Mouse (Mus musculus): ENCODE results near the gene Fnbp1. TPM values are rescaled to one million over a fixed set of nuclear protein-coding genes. Genes with fewer than 3 reads are reported as not detected.

The Fnbp1 gene
- polyA plus RNA-seq, 1 experiment from 2014 or later, result 15.7 TPM

DNA sequence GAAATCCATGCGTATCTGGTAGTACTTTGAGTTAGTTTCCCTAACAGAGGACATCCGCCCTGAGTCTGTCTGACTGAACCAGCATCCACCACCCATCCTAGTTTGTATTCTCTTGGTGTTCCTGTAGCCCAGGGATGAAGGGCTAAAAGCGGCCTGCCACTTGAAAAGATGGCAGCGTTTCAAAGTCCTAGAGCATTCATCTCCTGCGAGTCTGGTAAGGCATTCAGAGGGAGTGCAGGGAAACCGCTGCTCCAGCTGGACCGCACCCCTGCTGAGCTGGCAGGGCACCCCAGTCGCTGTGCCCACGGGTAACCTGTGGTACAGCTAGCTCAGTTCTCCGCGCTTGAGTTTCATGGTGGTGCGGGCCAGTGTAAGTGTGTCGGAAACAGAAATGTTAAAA is 22.0 kb downstream of the Fnbp1 start:
- Histone ChIP-seq H3K9me3 (ENCODE audit: control insufficient read depth, low read length) (no peaks in the 10 kb centered on the region), H3K9ac (ENCODE audit: low read length) (no peak overlapping the region), H3K4me2 (replicated peaks; ENCODE audit: low read depth) (no peak overlapping the region), H3K27ac (replicated peaks) (peak overlapping the region; percentile 40; the same call in 1 of the 2 replicates), H3K36me3 (ENCODE audit: control insufficient read depth, insufficient read depth, low read length) (no peaks in the 10 kb centered on the region), H3K4me1 (replicated peaks; ENCODE audit: control insufficient read depth, insufficient read depth) (peaks cover 4% of the 10 kb centered on the region; the same call in 1 of the 2 replicates), H3K4me3 (ENCODE audit: low read depth, low read length) (no peak overlapping the region), H3K27me3 (ENCODE audit: control insufficient read depth, insufficient read depth, low read length) (no peaks in the 10 kb centered on the region)
- 59% methylated on average over 13 of the region's 13 CpGs for WGBS
- no peak for DNase-seq (ENCODE audit: low spot score)
- no peak for TF ChIP-seq CTCF (IDR thresholded peaks at IDR 0.05; ENCODE audit: low read depth)
- no peak for TF ChIP-seq EP300 (optimal IDR thresholded peaks at IDR 0.05)
- peak; percentile 21; the same call in 1 of the 2 replicates for ATAC-seq (ENCODE audit: low FRiP score, low TSS enrichment)

DNA sequence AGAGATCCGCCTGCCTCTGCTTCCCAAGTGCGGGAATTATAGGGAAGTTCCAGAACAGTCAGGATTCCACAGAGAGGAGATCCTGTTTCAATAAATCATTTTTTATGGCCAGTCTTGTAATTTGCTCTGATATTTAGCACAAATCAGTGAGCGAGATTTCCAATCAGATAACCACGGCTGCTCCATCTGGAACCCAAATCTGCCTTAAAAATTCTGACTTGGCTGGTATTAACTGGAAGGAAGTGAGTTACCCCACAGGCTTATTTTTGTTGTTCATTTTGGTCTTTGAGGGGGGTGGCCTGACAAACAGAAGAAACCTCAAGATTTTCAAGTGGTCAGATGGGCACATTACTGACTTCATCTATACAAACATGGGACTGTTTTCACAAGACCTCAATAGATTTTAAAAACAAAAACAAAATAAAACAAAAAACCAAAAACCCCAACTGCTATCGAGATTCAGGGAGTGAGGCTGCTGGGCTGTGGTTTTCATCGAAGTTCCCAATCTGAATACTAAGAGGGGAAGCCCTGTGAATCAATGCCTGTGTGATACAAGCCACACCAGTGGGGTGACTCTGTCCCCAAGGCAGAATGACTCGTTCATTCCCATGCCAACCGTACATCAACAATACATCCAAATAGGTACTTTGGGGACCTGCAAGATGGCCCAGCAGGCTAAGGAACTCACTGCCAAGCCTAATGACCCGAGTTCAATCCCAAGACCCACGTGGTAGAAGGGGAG is 23.0 kb downstream of the Fnbp1 start:
- ATAC-seq (ENCODE audit: low FRiP score, low TSS enrichment) (no peak), DNase-seq (ENCODE audit: low spot score) (no peak)
- H3K27me3 ChIP-seq (ENCODE audit: control insufficient read depth, insufficient read depth, low read length), result no peaks in the 10 kb centered on the region
- WGBS, result 84% methylated on average over 10 of the region's 10 CpGs
- no peak overlapping the region for H3K9ac ChIP-seq (ENCODE audit: low read length)
- H3K4me3 ChIP-seq (ENCODE audit: low read depth, low read length), result no peak overlapping the region
- no peak overlapping the region for H3K4me2 ChIP-seq (replicated peaks; ENCODE audit: low read depth)
- H3K9me3 ChIP-seq (ENCODE audit: control insufficient read depth, low read length), result no peaks in the 10 kb centered on the region
- TF ChIP-seq EP300 (optimal IDR thresholded peaks at IDR 0.05) (no peak), CTCF (IDR thresholded peaks at IDR 0.05; ENCODE audit: low read depth) (no peak)
- H3K4me1 ChIP-seq (replicated peaks; ENCODE audit: control insufficient read depth, insufficient read depth), result no peaks in the 10 kb centered on the region
- H3K27ac ChIP-seq (replicated peaks), result no peak overlapping the region
- H3K36me3 ChIP-seq (ENCODE audit: control insufficient read depth, insufficient read depth, low read length), result no peaks in the 10 kb centered on the region

DNA sequence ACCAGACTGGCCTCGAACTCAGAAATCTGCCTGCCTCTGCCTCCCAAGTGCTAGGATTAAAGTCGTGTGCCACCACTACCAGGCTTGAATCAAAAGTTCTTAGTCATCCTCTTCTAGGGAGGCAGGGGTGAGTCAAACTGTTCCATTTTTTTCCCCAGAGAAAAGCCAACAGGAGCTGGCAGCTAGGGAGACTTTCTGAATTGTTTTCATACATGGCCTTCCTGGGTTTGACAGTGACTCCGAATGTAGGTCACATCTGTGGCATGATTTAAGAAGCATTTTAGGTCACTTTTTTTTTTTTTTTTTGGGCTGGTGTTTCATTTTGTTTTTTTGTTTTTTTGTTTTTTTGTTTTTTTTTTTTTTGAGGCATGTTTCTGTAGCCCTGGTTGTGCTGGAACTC is 23.6 kb downstream of the Fnbp1 start:
- WGBS, result 83% methylated on average over 3 of the region's 3 CpGs

GRCm38 (mm10) chr2:31115943-31116731 is 25.7 kb downstream of the Fnbp1 start:
- DNase-seq (ENCODE audit: low spot score), result no peak
- no peak for ATAC-seq (ENCODE audit: low FRiP score, low TSS enrichment)
- WGBS, result 68% methylated on average over 10 of the region's 10 CpGs
- Histone ChIP-seq H3K9ac (ENCODE audit: low read length) (no peak overlapping the region), H3K9me3 (ENCODE audit: control insufficient read depth, low read length) (no peaks in the 10 kb centered on the region), H3K36me3 (ENCODE audit: control insufficient read depth, insufficient read depth, low read length) (no peaks in the 10 kb centered on the region), H3K4me2 (replicated peaks; ENCODE audit: low read depth) (no peak overlapping the region), H3K4me3 (ENCODE audit: low read depth, low read length) (no peak overlapping the region), H3K4me1 (replicated peaks; ENCODE audit: control insufficient read depth, insufficient read depth) (no peaks in the 10 kb centered on the region; the same call in 1 of the 2 replicates), H3K27me3 (ENCODE audit: control insufficient read depth, insufficient read depth, low read length) (no peaks in the 10 kb centered on the region), H3K27ac (replicated peaks) (no peak overlapping the region)
- TF ChIP-seq EP300 (optimal IDR thresholded peaks at IDR 0.05), result no peak
- no peak for TF ChIP-seq CTCF (IDR thresholded peaks at IDR 0.05; ENCODE audit: low read depth)

More for the DNA sequence above, 23.6 kb downstream of the Fnbp1 start:
- H3K4me1 ChIP-seq (replicated peaks; ENCODE audit: control insufficient read depth, insufficient read depth), result no peaks in the 10 kb centered on the region
- no peak for TF ChIP-seq EP300 (optimal IDR thresholded peaks at IDR 0.05)
- TF ChIP-seq CTCF (IDR thresholded peaks at IDR 0.05; ENCODE audit: low read depth), result no peak
- no peak overlapping the region for H3K4me3 ChIP-seq (ENCODE audit: low read depth, low read length)
- no peaks in the 10 kb centered on the region for H3K9me3 ChIP-seq (ENCODE audit: control insufficient read depth, low read length)
- DNase-seq (ENCODE audit: low spot score) (no peak), ATAC-seq (ENCODE audit: low FRiP score, low TSS enrichment) (no peak)
- H3K27ac ChIP-seq (replicated peaks), result no peak overlapping the region
- H3K27me3 ChIP-seq (ENCODE audit: control insufficient read depth, insufficient read depth, low read length), result no peaks in the 10 kb centered on the region
- H3K36me3 ChIP-seq (ENCODE audit: control insufficient read depth, insufficient read depth, low read length), result no peaks in the 10 kb centered on the region
- no peak overlapping the region for H3K9ac ChIP-seq (ENCODE audit: low read length)
- no peak overlapping the region for H3K4me2 ChIP-seq (replicated peaks; ENCODE audit: low read depth)

- Histone ChIP-seq H3K27ac (replicated peaks) (no peak overlapping the region), H3K27me3 (ENCODE audit: control insufficient read depth, insufficient read depth, low read length) (no peaks in the 10 kb centered on the region), H3K36me3 (ENCODE audit: control insufficient read depth, insufficient read depth, low read length) (no peaks in the 10 kb centered on the region), H3K4me1 (replicated peaks; ENCODE audit: control insufficient read depth, insufficient read depth) (no peaks in the 10 kb centered on the region; the same call in 1 of the 2 replicates), H3K9ac (ENCODE audit: low read length) (no peak overlapping the region), H3K4me3 (ENCODE audit: low read depth, low read length) (no peak overlapping the region), H3K9me3 (ENCODE audit: control insufficient read depth, low read length) (no peaks in the 10 kb centered on the region), H3K4me2 (replicated peaks; ENCODE audit: low read depth) (no peak overlapping the region)
- 59% methylated on average over 10 of the region's 10 CpGs for WGBS
- TF ChIP-seq CTCF (IDR thresholded peaks at IDR 0.05; ENCODE audit: low read depth), result no peak
- TF ChIP-seq EP300 (optimal IDR thresholded peaks at IDR 0.05), result no peak
- ATAC-seq (ENCODE audit: low FRiP score, low TSS enrichment) (no peak), DNase-seq (ENCODE audit: low spot score) (no peak)
Observed at GRCm38 (mm10) chr2:31115091-31115942, 26.5 kb downstream of the Fnbp1 start.
